Mouse (Mus musculus) G1E (cell line): ENCODE data around the gene Ift43.

ENCODE experiments used
- CTCF ChIP-seq: IDR thresholded peaks from 2 replicates; pipeline ENCODE4 v1.5.1; 2012; ENCODE audit warnings: low read depth, low read length, inconsistent platforms, mixed read lengths
- GATA1 ChIP-seq: IDR thresholded peaks from 2 replicates; pipeline ENCODE4 v1.6.1; 2012; ENCODE audit warnings: borderline replicate concordance, low read length, inconsistent platforms, mixed read lengths
- POLR2AphosphoS5 ChIP-seq: IDR thresholded peaks from 2 replicates; pipeline ENCODE4 v1.6.1; 2012; ENCODE audit warnings: low read depth, low read length, inconsistent platforms; ENCODE audit not compliant: insufficient replicate concordance
- TAL1 ChIP-seq: conservative IDR thresholded peaks from 2 replicates; pipeline ENCODE4 v1.6.1; 2012; ENCODE audit warnings: low read depth, low read length, inconsistent platforms, mixed read lengths

DNA sequence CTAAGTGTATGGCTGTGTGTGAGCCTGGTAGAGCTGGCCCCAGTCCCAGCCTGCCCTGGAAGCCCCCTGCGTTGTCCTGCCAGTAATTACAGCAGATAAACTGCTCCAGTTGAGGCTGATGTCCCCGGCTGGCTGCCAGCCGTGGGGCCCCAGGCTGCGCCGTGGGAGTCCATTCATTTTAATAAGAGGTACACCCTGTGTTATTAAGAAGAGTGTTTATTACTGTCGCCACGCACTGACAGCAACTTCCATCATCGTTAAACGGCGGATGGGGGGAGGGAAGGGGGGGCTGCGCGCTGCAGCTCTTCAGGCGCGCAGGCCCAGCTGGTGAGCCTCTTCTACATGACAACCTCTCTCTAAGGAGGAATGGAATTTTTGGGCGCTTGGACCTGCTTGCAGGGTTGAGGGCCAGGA is 109.7 kb downstream of the Ift43 start:
- TF ChIP-seq CTCF = no peak
- no peak for TF ChIP-seq TAL1
- no peak for TF ChIP-seq GATA1
- no peak for TF ChIP-seq POLR2AphosphoS5
